Mouse (Mus musculus) right cerebral cortex, postnatal 14 days (tissue): ENCODE measurements around the gene Fgfr2.

Experiments used
- DNase-seq: peaks from one replicate; pipeline ENCODE4 v3.0.0; 2022

The Fgfr2 gene

DNA sequence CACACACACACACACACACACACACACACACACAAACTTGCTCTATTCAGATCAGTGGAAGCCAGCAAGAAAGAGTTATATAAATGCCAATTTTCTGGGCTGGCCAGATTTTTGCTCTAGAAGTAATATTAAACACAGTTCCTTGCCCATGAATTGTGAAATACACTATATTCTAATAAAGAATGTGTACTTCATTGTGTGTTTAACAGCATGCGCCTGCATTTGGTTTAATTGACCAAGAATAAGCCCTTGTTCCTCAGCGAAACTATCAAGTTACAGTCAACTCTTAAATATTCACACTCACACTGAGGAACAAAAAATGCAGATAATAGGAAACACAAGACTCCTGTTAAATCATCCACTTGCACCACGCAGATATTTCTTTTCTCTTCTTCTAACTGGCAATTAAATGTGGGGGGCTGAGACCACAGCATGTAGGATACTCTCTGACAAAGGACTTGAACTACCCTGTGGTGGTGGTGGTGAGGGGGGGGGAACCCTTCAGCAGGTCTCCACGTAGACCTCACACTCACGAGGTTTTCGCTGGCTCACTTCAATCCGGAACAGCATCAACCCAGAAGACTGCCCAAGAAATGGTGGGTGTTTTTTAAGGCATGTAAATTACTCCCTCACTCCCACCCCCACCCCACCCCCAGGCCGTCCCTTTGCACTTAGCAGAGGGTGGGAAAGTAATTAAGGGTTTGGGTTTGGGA, 2865.0 kb downstream of the Fgfr2 start:
- DNase-seq: no peak

DNA sequence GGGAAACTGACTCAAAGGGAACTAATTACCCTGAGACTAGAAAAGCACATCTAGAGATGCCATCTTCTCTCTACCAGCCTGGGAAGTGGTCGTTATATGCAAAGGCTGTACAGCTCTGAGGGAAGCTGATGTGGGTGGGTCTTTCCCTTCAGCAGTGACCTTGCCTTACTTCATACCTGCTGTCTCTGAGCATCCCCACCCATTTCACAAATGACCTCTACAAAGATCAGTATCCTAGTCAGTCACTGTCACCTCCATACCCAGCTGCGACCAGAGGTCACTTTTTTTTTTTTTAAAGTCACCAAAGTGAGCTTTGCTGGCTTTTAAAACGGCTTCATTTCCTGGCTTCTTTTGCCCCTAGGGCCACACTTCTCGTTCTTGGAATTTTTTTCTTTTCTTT, 2869.9 kb downstream of the Fgfr2 start:
- DNase-seq: no peak

DNA sequence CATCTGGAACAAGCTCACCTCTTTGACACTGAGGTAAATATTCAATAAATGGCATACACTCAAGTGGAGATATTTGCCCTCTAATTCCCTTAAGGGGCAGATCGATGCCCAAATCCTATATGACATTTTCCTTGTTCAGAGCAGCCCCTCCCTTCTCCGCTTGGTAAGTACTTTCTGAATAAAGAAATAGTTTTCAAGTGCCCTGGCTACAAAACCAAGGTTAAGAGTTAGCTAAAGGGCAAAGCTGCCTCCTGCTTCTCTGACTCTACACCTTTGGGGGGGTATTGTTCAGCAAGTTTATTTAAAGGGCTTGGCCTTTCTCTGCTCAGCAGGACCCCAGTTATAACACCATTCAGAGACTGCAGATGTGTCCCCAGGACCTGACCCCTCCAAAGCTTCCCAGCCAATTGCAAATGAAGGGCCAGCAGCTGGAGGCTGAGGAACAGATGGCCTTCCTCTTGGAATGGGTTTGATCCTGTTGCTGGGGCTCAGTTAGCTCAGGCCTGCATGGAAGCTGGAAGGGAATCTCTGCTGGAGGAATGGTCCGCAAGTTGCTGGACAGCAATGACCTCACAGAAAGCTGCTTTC, 2871.1 kb downstream of the Fgfr2 start:
- no peak for DNase-seq

DNA sequence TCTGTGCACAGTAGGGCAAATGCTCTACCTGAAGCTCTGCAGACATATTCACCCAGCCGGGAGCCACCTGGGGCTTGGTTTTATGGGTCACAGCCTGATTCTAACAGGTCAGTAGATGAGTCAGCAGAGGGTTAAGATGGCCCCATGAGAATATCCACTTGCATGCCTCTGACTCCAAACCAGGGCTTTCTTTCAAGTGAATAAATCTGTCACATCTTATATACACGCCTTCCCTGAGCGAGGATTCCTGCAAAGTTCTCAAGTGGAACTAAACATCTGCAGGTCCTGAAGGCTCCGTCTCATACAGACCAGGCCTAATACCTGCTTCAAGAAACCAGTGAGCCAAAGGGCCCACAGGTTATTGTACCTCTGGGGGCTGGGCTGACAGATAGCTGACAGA, 2872.2 kb downstream of the Fgfr2 start:
- no peak for DNase-seq

GRCm38 (mm10) chr7:130248403-130248802, 2874.7 kb downstream of the Fgfr2 start:
- DNase-seq: no peak

GRCm38 (mm10) chr7:130247831-130248230, 2875.3 kb downstream of the Fgfr2 start:
- no peak for DNase-seq

DNA sequence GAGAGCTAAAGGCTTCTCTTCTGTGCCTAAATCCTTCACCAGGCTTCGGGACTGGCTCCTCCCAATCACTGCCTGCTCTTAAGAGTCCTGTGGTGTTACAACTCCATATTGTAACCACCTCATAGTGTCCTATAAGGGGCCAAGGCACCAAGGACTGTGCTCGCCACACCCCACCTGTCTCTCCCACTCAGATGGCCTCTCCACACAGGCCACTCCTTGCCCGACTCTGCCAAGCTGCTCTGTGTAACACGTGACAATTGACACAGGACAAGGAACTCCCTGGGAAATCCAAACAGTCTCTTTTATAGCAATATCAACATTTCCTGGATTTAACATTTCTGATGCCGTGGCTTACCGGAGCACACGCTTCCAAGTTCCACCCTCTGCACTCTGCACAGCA, 2876.7 kb downstream of the Fgfr2 start:
- no peak for DNase-seq

GRCm38 (mm10) chr7:130244545-130244944, 2878.6 kb downstream of the Fgfr2 start:
- no peak for DNase-seq

GRCm38 (mm10) chr7:130243811-130244210, 2879.3 kb downstream of the Fgfr2 start:
- no peak for DNase-seq

DNA sequence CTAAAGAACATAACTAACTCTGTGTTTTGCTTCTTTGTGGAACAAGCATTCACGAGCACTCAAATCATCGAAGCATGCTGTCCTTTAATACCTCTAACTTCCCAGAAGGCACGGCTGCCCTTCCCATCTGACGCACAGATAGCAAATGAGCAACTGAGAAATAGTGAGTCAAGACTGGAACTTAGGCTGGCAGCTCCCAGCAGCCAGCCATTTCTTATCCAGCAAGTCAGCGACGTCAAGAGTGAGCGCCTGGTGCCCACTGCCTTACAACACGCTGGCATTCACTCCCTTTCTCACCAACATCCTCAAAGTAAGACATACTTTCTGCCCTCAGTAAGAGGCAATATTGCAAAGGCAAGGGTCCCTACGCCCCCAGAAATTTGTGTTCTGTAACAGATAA, 2883.0 kb downstream of the Fgfr2 start:
- DNase-seq: no peak

DNA sequence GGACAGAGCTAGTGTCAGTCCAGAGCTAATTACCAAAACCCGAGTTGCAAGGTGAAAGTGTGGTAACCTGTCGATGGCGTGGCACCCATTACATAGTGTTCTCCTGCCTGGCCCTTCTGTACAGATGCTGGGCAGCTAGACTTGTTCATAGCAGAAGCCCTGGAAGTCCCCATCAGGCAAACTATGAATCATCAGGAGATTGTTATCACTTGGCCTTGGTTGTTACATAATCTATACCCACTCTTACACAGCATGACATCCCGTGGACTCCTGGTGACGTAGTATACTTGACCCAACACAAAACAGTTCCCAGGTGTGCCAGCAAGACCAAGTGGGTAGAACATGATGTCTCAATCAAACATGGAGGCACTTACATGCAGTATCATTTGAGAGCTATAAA, 2885.9 kb downstream of the Fgfr2 start:
- DNase-seq: no peak

DNA sequence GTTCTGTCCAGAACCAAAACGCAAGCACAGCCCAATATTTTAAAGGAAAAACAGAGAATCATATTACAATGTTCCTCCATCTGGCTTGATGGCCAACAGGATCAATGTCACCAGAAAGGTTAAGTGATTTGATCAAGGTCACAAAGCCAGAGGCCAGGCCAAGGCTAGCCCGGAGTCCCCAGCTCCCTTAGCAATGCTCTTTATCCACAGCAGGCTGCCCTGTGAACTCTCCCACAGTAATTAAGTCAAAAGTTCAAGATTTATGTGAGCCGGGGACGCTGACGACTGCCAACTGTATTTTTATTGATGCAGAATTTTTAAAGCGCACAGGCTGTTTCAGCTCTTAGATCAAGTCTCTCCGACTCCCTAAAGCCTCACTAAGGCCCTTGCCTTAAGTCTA, 2889.4 kb downstream of the Fgfr2 start:
- DNase-seq: no peak

- DNase-seq: no peak
Observed at GRCm38 (mm10) chr7:130230034-130230433, 2893.1 kb downstream of the Fgfr2 start.

DNA sequence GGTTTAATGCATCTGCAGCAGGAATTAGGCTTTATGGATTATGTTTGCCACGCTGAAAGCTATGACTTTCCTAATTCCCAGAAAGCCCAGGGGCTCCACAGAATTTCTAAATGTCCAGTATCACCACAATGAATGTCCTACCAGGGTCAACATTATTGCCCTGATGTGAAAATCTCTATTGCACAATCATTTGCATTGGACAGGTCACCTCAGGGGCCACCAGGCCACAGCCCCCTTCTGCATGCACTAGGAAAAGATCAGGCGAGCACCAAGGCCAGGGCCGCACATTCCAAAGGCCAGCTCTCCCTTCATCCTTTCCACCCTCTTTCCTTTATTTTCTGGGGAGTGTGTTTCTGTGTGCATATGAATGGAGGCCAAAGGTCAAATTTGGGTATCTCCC, 2897.9 kb downstream of the Fgfr2 start:
- DNase-seq: no peak

DNA sequence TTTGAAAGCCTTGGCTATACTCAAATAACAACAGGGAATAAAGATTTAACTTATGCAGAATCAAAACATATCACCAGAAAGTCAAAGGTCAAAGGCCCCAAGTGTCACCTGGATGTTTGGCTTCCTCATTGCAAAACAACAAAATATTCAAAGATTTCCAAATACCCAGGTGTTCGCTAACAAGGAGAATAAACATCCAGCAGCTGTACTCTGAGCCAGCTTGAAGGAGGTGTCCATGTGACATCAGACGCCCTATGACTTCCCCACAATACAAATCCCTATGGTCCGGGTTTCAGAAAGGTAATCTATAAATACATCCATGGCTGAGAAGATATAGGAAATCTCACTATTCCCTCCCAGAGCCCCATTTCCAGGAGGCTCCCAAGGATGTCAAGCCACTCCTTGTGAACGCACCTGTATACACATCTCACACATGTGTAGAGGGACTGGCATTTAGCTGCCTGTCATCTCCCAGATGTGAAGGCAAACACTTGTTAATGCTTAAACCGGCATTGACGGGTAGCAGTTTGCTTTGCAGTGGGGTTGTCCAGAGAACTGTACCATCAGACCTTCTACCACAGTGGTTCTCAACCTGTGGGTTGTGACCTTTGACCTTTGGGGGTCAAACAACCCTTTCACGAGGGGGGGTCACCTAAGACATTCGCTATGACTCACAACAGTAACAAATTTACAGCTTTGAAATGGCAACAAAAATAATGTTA, 2900.4 kb downstream of the Fgfr2 start:
- no peak for DNase-seq

DNA sequence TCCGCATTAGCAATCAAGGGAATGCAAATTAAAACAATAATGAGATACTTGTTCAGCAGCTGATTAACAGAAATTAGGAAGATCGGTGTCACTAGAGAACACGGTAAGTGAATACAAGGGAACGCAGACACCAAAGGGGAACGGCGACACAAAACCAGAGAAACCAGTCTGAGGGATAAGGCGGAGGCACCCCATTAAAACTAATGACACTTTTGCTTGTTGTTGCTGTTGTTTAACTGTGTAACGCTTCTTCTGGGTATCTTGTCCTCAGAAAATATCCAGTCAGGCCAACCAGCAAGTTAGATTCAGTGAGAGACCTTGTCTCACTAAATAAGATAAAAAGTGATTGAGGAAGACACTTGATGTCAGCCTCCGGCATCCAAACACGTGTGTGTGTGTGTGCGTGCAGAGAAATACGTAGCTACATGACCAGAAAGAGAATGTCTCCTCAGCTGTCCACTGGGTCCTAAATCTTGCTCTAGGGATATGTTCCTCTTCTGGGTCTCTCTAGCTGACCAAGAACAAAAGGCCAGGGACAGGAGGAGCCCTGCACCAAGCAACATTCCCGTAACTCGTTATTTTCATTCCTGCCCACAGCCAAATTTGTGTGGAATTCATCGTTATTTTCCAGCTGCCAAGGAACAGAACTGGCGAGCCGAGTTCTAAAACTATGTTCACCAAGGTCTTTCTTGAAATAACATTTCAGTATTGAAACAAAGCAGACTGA, 2901.3 kb downstream of the Fgfr2 start:
- DNase-seq: no peak

DNA sequence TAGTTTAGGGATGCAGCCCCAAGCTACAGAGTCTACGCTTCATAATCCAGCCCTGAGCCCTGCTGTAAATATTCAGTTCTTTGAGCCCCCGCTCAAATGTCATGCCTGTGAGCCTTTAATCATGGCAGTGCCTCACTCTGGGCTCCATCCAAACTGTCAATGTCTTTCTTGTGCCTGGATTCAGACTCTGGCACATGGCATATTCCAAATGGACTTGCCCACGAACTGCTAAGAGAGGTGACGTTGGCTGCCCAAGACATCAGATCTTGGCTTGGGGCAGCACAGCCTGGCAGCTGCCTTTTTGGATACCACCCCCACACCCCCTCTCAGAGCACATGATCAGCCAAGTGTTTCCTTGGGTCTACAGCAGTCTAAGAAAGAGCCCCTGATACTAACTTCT, 2902.5 kb downstream of the Fgfr2 start:
- no peak for DNase-seq

- no peak for DNase-seq
Observed at GRCm38 (mm10) chr7:130219844-130220243, 2903.3 kb downstream of the Fgfr2 start.

DNA sequence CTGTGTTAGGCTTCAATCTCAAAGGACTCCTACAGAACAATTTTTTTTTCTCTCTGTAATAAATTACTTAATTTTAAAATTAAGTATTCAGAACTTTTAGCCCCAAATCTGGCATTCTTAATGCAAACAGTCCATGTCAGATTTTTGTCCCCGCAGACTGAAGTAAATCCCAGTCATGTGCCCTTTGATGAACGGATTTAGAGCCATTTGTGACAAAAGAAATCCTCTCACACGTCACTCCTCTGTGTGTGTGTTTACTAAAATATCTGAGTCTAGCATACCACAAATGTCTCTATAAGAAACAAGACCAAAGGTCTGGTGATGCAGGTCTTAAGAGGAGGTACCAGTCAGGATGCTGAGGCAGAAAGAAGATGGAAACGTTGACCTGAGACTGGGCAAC, 2906.9 kb downstream of the Fgfr2 start:
- DNase-seq: no peak

- DNase-seq: peak; percentile 19
Observed at GRCm38 (mm10) chr7:130215348-130216252, 2907.6 kb downstream of the Fgfr2 start.

DNA sequence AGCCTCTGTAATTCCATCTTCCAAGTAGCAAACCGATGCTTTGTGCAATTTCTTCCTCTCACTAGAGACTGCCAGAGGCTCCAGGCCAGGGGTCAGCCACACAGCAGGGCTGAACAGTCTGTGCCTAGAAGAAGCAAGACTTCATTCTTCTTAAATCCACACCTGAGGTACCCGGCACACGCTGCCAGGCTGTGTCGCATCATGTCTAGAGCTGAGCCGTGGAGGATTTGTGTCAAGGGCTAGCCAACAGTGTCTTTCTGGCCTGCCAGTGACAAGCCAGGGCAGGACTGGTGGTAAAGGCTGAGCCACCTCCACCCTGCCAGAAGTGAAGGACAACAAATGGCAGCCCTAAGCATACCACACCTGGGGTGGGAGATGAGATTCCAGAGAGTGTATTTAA, 2910.0 kb downstream of the Fgfr2 start:
- no peak for DNase-seq

GRCm38 (mm10) chr7:130211411-130211810, 2911.7 kb downstream of the Fgfr2 start:
- no peak for DNase-seq

GRCm38 (mm10) chr7:130208601-130209000, 2914.5 kb downstream of the Fgfr2 start:
- no peak for DNase-seq
